Mouse (Mus musculus): ENCODE data around the gene Sp4. TPM values are rescaled to one million over a fixed set of nuclear protein-coding genes. Genes with fewer than 3 reads are reported as not detected.

The Sp4 gene
- 16.7 and 17.9 TPM in 2 replicates for polyA plus RNA-seq (2015; fragmentation: Nextera tagmentation; extraction: Ambion mirVana)

DNA sequence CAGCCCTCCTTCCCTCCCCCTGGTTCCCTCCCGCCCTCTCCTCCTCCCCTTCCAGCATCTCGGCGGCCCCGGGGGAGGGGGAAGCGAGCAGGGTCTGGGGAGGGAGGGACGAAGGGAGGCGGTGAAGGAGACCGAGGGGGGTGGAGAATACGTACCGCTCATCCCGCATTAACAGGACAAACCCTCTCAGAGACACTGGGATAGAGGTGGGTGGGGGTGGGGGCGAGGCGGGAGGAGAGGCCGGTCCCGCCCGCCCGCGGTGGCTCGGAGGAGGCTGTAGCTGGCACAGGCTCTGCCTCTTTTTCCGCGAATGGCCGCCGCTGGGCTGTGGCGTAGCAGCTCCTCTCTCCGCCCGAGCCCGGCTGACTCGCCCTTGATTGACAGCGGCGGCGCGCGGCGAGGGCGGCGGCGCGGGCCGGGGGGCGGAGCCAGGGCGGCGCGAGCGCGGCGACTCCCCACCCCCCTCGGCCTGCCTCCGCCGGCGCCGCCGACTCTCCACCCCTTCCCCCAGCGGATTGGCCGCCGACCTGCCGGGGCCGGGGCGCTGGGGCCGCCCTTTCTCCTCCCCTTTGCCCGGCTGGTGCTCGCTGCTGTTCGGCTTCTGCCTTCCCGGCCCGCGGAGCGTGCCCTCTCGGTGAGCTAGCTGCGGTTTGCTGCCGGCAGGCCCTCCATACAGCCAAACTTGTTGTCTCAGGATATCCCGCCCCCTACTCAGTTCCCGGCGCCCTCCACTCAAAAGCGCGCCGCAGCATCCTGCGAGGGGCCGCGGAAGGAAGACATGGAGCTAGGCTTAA lies at the start of gene Sp4:
Gene Sp4 (minus strand): TSS at position 369 of the 794 bp plus-strand sequence.
- Histone ChIP-seq H3K9ac (peak within 1 kb of the TSS; percentile 83), H3K4me1 (replicated peaks) (peaks cover 42% of the 10 kb centered on the region), H3K9me3 (no peaks in the 10 kb centered on the region), H3K36me3 (peaks cover 6% of the 10 kb centered on the region; the same call in 1 of the 2 replicates), H3K4me3 (peak within 1 kb of the TSS; percentile 73), H3K4me2 (peak within 1 kb of the TSS; percentile 64), H3K27me3 (no peaks in the 10 kb centered on the region; the same call in 1 of the 2 replicates), H3K27ac (replicated peaks) (peak within 1 kb of the TSS; percentile 97)
- peak; percentile 92 for ATAC-seq (ENCODE audit: low read depth)
- under 1% methylated on average over 47 of the region's 78 CpGs for WGBS

DNA sequence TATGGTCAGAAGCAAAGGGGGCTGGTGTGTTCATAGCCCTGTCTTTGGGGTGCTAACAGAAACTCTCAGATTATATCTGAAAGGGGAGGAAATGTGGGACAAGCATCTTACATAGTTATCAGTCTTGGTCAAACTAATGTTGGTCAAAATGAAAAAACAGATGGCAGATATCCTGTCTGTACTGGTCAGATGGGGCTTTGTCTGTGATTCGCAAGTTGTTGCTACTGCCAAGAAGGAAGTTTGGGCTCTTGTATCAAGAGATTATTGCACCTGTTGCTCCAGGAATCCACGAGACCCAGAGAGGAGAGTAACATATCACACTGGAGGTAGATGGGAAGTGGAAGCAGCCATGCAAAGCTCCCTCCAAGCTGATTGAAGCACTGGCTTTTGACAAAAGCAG lies 37.9 kb upstream of the Sp4 start:
- no peak for ATAC-seq (ENCODE audit: low read depth)
- WGBS: 84% methylated on average over 2 of the region's 2 CpGs
- no peak overlapping the region for H3K4me3 ChIP-seq

DNA sequence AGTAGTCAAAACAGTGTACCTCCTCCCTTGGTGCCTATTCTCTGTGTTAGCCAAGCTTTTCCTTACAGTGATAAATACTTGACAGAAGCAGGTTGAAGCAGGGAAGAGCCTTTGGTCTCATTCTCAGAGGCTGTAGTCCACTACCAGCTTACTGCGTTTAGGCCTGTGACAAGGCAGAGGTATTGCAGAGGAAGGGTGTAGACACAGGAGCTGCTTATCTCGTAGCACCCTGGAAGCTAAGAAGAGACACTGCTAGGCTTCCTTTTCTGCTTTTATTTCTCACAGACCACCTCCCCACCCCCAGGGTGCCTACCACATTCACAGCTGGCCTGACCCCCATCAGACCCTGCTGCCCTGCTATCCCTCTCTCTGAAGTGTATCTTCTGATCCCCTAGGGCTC lies 37.0 kb upstream of the Sp4 start:
- H3K9me3 ChIP-seq: no peaks in the 10 kb centered on the region
- H3K4me1 ChIP-seq (replicated peaks): no peaks in the 10 kb centered on the region
- H3K27me3 ChIP-seq: no peaks in the 10 kb centered on the region
- WGBS: 83% methylated on average over 2 of the region's 2 CpGs
- no peak overlapping the region for H3K9ac ChIP-seq
- H3K4me3 ChIP-seq: no peak overlapping the region
- no peak overlapping the region for H3K4me2 ChIP-seq
- ATAC-seq (ENCODE audit: low read depth): no peak
- no peaks in the 10 kb centered on the region for H3K36me3 ChIP-seq
- no peak overlapping the region for H3K27ac ChIP-seq (replicated peaks)

More for the DNA sequence above, 37.9 kb upstream of the Sp4 start:
- Histone ChIP-seq H3K4me1 (replicated peaks) (no peaks in the 10 kb centered on the region), H3K9me3 (no peaks in the 10 kb centered on the region), H3K36me3 (no peaks in the 10 kb centered on the region), H3K9ac (no peak overlapping the region), H3K4me2 (no peak overlapping the region), H3K27ac (replicated peaks) (no peak overlapping the region), H3K27me3 (no peaks in the 10 kb centered on the region)

DNA sequence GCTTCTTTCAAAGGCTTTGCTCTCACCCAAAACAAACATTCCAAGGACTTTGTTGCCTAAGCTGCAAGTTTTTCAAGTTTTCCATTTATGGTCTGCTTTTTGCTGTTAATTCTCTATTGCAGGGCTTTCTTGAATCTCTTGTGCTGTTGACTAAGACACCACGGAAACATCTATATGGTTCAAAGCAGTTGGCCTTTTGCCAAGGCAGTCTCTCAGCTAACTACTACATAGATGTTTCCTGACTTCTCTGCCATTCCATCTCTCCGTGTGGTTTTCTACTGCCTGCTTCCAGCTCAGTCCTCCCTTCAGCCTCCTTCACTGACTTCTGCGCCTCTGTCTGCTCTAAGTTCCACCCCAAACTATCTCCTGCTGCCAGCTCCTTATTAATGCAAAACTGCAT lies 36.1 kb upstream of the Sp4 start:
- no peak overlapping the region for H3K27ac ChIP-seq (replicated peaks)
- H3K9ac ChIP-seq: no peak overlapping the region
- no peak overlapping the region for H3K4me2 ChIP-seq
- H3K9me3 ChIP-seq: no peaks in the 10 kb centered on the region
- H3K4me1 ChIP-seq (replicated peaks): no peaks in the 10 kb centered on the region
- ATAC-seq (ENCODE audit: low read depth): no peak
- no peak overlapping the region for H3K4me3 ChIP-seq
- H3K36me3 ChIP-seq: no peaks in the 10 kb centered on the region
- H3K27me3 ChIP-seq: no peaks in the 10 kb centered on the region
- WGBS: 78% methylated on average over 3 of the region's 3 CpGs

DNA sequence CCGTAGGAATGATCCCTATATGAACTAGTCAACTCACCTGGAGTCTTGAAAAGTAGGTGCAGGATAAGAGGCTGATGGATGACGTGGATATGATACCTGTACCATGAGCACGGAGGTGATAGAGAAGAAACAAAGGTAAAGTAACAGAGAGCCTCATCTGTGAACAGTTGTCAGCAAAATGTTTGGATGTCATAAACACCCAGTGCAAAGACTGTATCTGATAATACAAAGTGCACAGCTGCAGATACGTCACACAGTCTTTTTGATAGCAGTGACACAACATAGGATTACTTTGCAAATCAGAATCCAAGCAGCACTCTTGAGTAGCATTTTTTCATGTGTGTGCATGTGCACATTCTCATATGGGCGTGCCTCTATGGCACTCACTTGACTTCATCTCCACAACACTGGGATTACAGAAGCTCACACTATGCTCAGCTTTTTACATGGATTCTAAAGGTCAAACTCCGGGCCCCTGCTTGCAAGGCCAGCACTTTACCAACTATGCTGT lies 27.6 kb upstream of the Sp4 start:
- H3K4me3 ChIP-seq: no peak overlapping the region
- H3K27ac ChIP-seq (replicated peaks): no peak overlapping the region
- no peak overlapping the region for H3K4me2 ChIP-seq
- H3K4me1 ChIP-seq (replicated peaks): no peaks in the 10 kb centered on the region
- no peaks in the 10 kb centered on the region for H3K27me3 ChIP-seq
- H3K9me3 ChIP-seq: no peaks in the 10 kb centered on the region
- no peak overlapping the region for H3K9ac ChIP-seq
- WGBS: 91% methylated on average over 6 of the region's 6 CpGs
- ATAC-seq (ENCODE audit: low read depth): no peak
- no peaks in the 10 kb centered on the region for H3K36me3 ChIP-seq

DNA sequence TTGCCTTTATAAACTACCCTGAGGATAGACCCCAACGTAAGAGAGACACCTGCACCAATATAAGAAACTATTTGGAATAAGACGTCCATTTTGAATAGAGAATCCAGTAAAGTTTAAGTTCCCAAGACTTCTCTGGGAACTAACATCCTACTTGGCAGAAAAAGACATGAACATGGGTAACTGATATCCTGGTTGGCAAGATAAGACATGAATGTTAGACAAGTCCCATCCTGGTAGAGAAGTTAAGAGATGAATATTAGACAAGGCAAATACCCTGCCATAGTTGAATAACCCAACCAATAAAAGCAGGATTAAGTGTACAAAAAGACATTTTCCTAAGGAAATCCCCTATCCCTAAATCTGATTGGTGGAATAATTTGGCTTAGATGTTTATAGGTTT lies 26.3 kb upstream of the Sp4 start:
- Histone ChIP-seq H3K27ac (replicated peaks) (no peak overlapping the region), H3K4me2 (no peak overlapping the region), H3K27me3 (no peaks in the 10 kb centered on the region), H3K4me3 (no peak overlapping the region), H3K4me1 (replicated peaks) (no peaks in the 10 kb centered on the region), H3K9me3 (no peaks in the 10 kb centered on the region), H3K36me3 (no peaks in the 10 kb centered on the region), H3K9ac (no peak overlapping the region)
- WGBS: 89% methylated on average over 2 of the region's 2 CpGs
- no peak for ATAC-seq (ENCODE audit: low read depth)

DNA sequence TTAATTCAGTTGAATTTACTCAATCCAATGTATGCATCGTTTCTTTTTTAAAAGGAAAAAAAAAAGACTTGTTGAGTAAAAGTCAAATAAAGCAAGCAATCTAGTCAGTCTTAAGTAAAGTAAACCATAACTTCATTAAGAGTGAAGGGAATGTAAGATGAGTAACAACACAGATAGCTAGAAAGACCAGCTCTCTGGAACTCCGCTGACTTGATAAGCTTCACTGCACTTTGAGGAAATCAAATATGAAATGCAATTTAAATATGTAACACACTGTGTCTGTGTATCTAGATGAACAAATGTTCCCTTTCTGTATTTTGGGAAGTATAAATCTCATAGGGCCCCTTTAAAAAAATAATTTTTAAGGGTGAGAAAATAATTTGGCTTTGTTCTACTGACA lies 24.9 kb upstream of the Sp4 start:
- Histone ChIP-seq H3K9ac (no peak overlapping the region), H3K4me1 (replicated peaks) (no peaks in the 10 kb centered on the region), H3K4me2 (no peak overlapping the region), H3K9me3 (no peaks in the 10 kb centered on the region), H3K27ac (replicated peaks) (no peak overlapping the region), H3K27me3 (no peaks in the 10 kb centered on the region), H3K36me3 (no peaks in the 10 kb centered on the region), H3K4me3 (no peak overlapping the region)
- no peak for ATAC-seq (ENCODE audit: low read depth)
- WGBS: 91% methylated on average over 2 of the region's 2 CpGs

DNA sequence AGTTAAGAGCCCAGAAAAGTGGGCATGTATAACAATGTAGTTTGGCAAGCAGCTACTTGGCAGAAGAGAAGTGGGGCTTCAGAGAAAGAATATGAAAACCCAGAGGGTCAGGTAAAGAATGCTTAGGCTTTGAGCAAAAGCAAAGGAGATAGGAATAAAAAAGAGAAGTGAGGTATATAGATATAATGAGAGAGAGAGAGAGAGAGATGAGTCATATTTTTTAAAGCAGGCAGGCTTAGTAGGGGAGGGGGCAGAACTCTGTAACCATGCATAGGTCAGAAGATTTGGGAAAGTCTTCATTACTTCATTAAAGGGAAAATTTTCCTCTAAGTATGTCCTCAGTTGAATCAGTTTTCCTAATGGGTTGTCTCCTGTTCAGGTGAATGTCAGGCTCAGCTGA lies 18.8 kb upstream of the Sp4 start:
- Histone ChIP-seq H3K36me3 (no peaks in the 10 kb centered on the region), H3K27me3 (no peaks in the 10 kb centered on the region), H3K9ac (no peak overlapping the region), H3K9me3 (no peaks in the 10 kb centered on the region), H3K4me1 (replicated peaks) (no peaks in the 10 kb centered on the region), H3K4me3 (no peak overlapping the region), H3K27ac (replicated peaks) (no peak overlapping the region), H3K4me2 (no peak overlapping the region)
- ATAC-seq (ENCODE audit: low read depth): no peak

DNA sequence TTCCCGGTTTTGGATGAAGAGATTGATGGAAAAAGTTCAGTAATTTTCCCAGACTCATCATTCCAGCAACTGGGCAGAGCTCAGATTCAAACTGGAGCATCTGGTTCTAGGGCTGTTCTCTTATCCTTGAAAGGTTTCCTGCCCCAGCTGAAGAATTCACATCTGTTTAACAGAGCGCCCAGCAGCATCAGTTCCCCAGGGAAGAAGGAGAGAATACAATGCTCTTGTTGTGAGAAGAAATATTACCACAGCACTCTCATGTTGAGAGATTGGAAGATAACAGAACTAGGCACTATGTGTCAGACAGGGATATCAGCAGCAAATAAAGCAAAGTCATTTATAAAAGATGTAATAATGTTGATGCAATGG lies 13.2 kb upstream of the Sp4 start:
- Histone ChIP-seq H3K9ac (no peak overlapping the region), H3K9me3 (no peaks in the 10 kb centered on the region), H3K27ac (replicated peaks) (no peak overlapping the region), H3K4me1 (replicated peaks) (0 out of 2 replicates have a peak, but pooled peaks cover 3% of the 10 kb centered on the region), H3K4me2 (no peak overlapping the region), H3K36me3 (no peaks in the 10 kb centered on the region), H3K4me3 (no peak overlapping the region), H3K27me3 (no peaks in the 10 kb centered on the region)
- ATAC-seq (ENCODE audit: low read depth): no peak
- 47% methylated on average over 2 of the region's 2 CpGs for WGBS

DNA sequence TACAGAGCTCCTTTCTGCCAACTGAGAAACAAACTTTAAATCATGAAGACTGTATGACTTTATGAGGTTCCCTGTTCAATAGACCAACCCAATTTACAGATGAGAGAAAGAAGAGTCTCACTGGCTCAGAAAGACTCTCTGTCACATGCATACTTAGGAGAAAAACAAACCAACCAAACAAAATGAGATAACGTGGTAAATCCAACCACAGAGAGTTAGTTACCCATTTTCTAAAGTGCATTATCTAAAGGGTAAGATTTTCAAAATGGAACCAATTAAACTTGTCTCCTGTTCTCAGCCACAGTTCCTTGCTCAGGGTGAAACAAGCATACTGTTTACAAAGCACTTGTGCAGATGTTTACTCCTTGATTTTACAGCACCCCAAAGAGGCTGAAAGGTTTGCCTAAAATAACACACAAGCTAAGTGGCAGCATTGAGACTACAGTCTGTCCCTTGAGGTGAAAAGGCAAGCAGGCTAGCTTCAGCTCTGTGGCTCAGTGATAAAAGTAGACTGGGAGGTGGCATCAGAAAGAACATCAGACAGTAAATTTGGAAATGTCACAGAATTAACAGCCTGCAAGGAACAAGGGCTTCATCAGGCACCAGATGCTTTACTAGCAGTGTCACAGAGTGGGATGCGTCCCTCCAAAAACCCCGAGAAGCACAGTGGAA lies 12.7 kb upstream of the Sp4 start:
- no peak for ATAC-seq (ENCODE audit: low read depth)
- Histone ChIP-seq H3K4me1 (replicated peaks) (0 out of 2 replicates have a peak, but pooled peaks cover 3% of the 10 kb centered on the region), H3K4me2 (no peak overlapping the region), H3K4me3 (no peak overlapping the region), H3K27me3 (no peaks in the 10 kb centered on the region), H3K9me3 (no peaks in the 10 kb centered on the region), H3K9ac (no peak overlapping the region), H3K36me3 (no peaks in the 10 kb centered on the region), H3K27ac (replicated peaks) (no peak overlapping the region)
- 72% methylated on average over 3 of the region's 3 CpGs for WGBS

DNA sequence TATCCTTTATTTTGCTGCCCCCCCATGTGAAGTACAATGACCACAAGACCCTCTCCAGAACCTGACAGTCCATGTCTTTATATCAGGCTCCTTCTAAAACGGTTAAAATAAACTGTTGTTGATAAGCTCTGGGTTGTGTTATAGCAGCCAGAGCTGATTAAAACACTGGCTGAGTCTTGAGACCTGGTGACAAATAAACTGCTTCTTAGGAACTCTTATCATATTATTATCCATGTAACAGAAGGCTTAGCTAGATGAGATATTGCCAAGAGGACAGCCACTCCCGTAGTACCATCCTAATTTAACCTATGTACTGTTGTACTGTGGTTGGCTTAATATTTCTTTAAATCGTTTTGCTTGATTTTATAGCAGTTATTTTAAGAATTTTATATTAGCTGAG lies 2.3 kb upstream of the Sp4 start:
- no peaks in the 10 kb centered on the region; the same call in 1 of the 2 replicates for H3K27me3 ChIP-seq
- H3K27ac ChIP-seq (replicated peaks): no peak overlapping the region

DNA sequence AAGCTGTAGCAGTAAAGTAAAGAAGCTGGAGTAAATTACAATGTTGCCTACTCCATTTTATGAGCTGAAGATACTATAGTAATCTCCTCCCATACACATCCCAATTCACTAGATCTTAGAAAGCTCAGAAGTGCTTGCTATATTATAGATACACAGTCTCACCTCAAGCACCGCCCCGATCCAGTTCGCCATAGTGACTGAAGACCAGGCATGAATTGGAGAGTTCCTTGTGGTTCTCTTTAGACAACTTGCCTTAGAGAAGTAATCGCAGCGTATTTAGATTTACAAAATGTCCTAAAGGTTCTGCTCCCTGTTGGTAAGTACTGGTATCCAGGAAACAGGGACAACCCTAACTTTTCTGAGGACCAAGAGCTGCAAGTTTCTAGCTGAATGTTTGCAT lies 1.8 kb upstream of the Sp4 start:
- no peaks in the 10 kb centered on the region; the same call in 1 of the 2 replicates for H3K27me3 ChIP-seq
- peak overlapping the region; percentile 64 for H3K4me2 ChIP-seq
- H3K27ac ChIP-seq (replicated peaks): no peak overlapping the region; the same call in 1 of the 2 replicates
- H3K36me3 ChIP-seq: peaks cover 6% of the 10 kb centered on the region; the same call in 1 of the 2 replicates
- no peaks in the 10 kb centered on the region for H3K9me3 ChIP-seq
- H3K9ac ChIP-seq: 0 out of 2 replicates have a peak overlapping the region, but pooled peaks have one; percentile 83
- H3K4me3 ChIP-seq: peak overlapping the region; percentile 73; the same call in 1 of the 2 replicates
- peaks cover 30% of the 10 kb centered on the region for H3K4me1 ChIP-seq (replicated peaks)
- ATAC-seq (ENCODE audit: low read depth): no peak
- WGBS: 97% methylated on average over 5 of the region's 5 CpGs

More for the DNA sequence above, 2.3 kb upstream of the Sp4 start:
- peaks cover 6% of the 10 kb centered on the region; the same call in 1 of the 2 replicates for H3K36me3 ChIP-seq
- H3K4me3 ChIP-seq: no peak overlapping the region
- 92% methylated on average over 3 of the region's 3 CpGs for WGBS
- H3K4me1 ChIP-seq (replicated peaks): peaks cover 25% of the 10 kb centered on the region
- no peak for ATAC-seq (ENCODE audit: low read depth)
- H3K9ac ChIP-seq: no peak overlapping the region
- H3K9me3 ChIP-seq: no peaks in the 10 kb centered on the region
- no peak overlapping the region for H3K4me2 ChIP-seq

Measured in neural tube, embryonic 13.5 days (tissue).